Mouse (Mus musculus): ENCODE measurements around the gene 1700001C02Rik. TPM values are rescaled to one million over a fixed set of nuclear protein-coding genes. Genes with fewer than 3 reads are reported as not detected.

Gene 1700001C02Rik
- polyA plus RNA-seq, 1 experiment from 2014 or later, result not detected

- H3K36me3 ChIP-seq (ENCODE audit: inconsistent target), result no peaks in the 10 kb centered on the region
- 85% methylated on average over 6 of the region's 7 CpGs for WGBS (ENCODE audit: missing documents)
- H3K27ac ChIP-seq, result no peak overlapping the region
- H3K4me3 ChIP-seq (ENCODE audit: inconsistent target), result no peak overlapping the region
- no peaks in the 10 kb centered on the region for H3K79me2 ChIP-seq (ENCODE audit: inconsistent target)
Measured at GRCm38 (mm10) chr5:30519494-30519893, 53.6 kb downstream of the 1700001C02Rik start.

- Histone ChIP-seq H3K27ac (no peak overlapping the region), H3K79me2 (ENCODE audit: inconsistent target) (no peaks in the 10 kb centered on the region), H3K36me3 (ENCODE audit: inconsistent target) (no peaks in the 10 kb centered on the region), H3K4me3 (ENCODE audit: inconsistent target) (no peak overlapping the region)
- WGBS (ENCODE audit: missing documents), result 88% methylated on average over 10 of the region's 10 CpGs
Measured at GRCm38 (mm10) chr5:30520214-30520732, 54.4 kb downstream of the 1700001C02Rik start.

- Histone ChIP-seq H3K27ac (no peak overlapping the region), H3K79me2 (ENCODE audit: inconsistent target) (no peaks in the 10 kb centered on the region), H3K36me3 (ENCODE audit: inconsistent target) (no peaks in the 10 kb centered on the region), H3K4me3 (ENCODE audit: inconsistent target) (no peak overlapping the region)
- WGBS (ENCODE audit: missing documents), result 92% methylated on average over 8 of the region's 8 CpGs
Measured at GRCm38 (mm10) chr5:30522406-30522805, 56.6 kb downstream of the 1700001C02Rik start.

- H3K79me2 ChIP-seq (ENCODE audit: inconsistent target), result no peaks in the 10 kb centered on the region
- no peak overlapping the region for H3K4me3 ChIP-seq (ENCODE audit: inconsistent target)
- WGBS (ENCODE audit: missing documents), result 9% methylated on average over 3 of the region's 3 CpGs
Measured at GRCm38 (mm10) chr5:30523131-30523530, 57.3 kb downstream of the 1700001C02Rik start.

GRCm38 (mm10) chr5:30524213-30524612 is 58.4 kb downstream of the 1700001C02Rik start:
- H3K79me2 ChIP-seq (ENCODE audit: inconsistent target), result no peaks in the 10 kb centered on the region
- WGBS (ENCODE audit: missing documents), result 48% methylated on average over 3 of the region's 3 CpGs
- H3K36me3 ChIP-seq (ENCODE audit: inconsistent target), result no peaks in the 10 kb centered on the region
- no peak overlapping the region for H3K27ac ChIP-seq
- H3K4me3 ChIP-seq (ENCODE audit: inconsistent target), result no peak overlapping the region

More at GRCm38 (mm10) chr5:30523131-30523530, 57.3 kb downstream of the 1700001C02Rik start:
- Histone ChIP-seq H3K27ac (no peak overlapping the region), H3K36me3 (ENCODE audit: inconsistent target) (no peaks in the 10 kb centered on the region)

GRCm38 (mm10) chr5:30525920-30526836 is 60.3 kb downstream of the 1700001C02Rik start:
- H3K36me3 ChIP-seq (ENCODE audit: inconsistent target), result no peaks in the 10 kb centered on the region
- no peaks in the 10 kb centered on the region for H3K79me2 ChIP-seq (ENCODE audit: inconsistent target)
- H3K4me3 ChIP-seq (ENCODE audit: inconsistent target), result no peak overlapping the region
- no peak overlapping the region for H3K27ac ChIP-seq
- 88% methylated on average over 12 of the region's 12 CpGs for WGBS (ENCODE audit: missing documents)

- no peak overlapping the region for H3K4me3 ChIP-seq (ENCODE audit: inconsistent target)
- 88% methylated on average over 5 of the region's 5 CpGs for WGBS (ENCODE audit: missing documents)
- no peaks in the 10 kb centered on the region for H3K36me3 ChIP-seq (ENCODE audit: inconsistent target)
- no peaks in the 10 kb centered on the region for H3K79me2 ChIP-seq (ENCODE audit: inconsistent target)
- H3K27ac ChIP-seq, result no peak overlapping the region
Measured at GRCm38 (mm10) chr5:30527129-30527528, 61.3 kb downstream of the 1700001C02Rik start.

GRCm38 (mm10) chr5:30528906-30529305 is 63.1 kb downstream of the 1700001C02Rik start:
- Histone ChIP-seq H3K27ac (no peak overlapping the region), H3K79me2 (ENCODE audit: inconsistent target) (no peaks in the 10 kb centered on the region), H3K4me3 (ENCODE audit: inconsistent target) (no peak overlapping the region), H3K36me3 (ENCODE audit: inconsistent target) (no peaks in the 10 kb centered on the region)
- 70% methylated on average over 4 of the region's 4 CpGs for WGBS (ENCODE audit: missing documents)

Other genes with a start within 250 kb of the 1700001C02Rik start
- gene Selenoi, start 233.5 kb upstream of the 1700001C02Rik start, polyA plus RNA-seq (2018), result 4.8 to 9.1 TPM (median 7.1 TPM) in 3 replicates
- not detected in 3 replicates for gene Drc1, start 184.7 kb upstream of the 1700001C02Rik start, polyA plus RNA-seq (2018)
- not detected in 3 replicates for gene Otof, start 4.1 kb upstream of the 1700001C02Rik start, polyA plus RNA-seq (2018)
- not detected in 3 replicates for gene Cib4, start 79.8 kb downstream of the 1700001C02Rik start, polyA plus RNA-seq (2018)
- not detected in 3 replicates for gene Kcnk3, start 122.1 kb downstream of the 1700001C02Rik start, polyA plus RNA-seq (2018)
- 88.8 to 137 TPM (median 120 TPM) in 3 replicates for gene Slc35f6, start 181.9 kb downstream of the 1700001C02Rik start, polyA plus RNA-seq (2018)
- gene Cenpa, start 200.7 kb downstream of the 1700001C02Rik start, polyA plus RNA-seq (2018), result 14.0 to 121 TPM (median 41.5 TPM) in 3 replicates
- gene Dpysl5, start 245.5 kb downstream of the 1700001C02Rik start, polyA plus RNA-seq (2018), result not detected in 3 replicates